Mouse (Mus musculus) midbrain, embryonic 11.5 days (tissue): ENCODE results near the gene Btbd7. TPM values are rescaled to one million over a fixed set of nuclear protein-coding genes. Genes with fewer than 3 reads are reported as not detected.

Experiments used
- ATAC-seq: fragments of 200-750 bp; cut with Nextera tagmentation; 2 replicates; pipeline ENCODE4 v1.8.0; 2017; ENCODE audit warnings: moderate TSS enrichment, moderate library complexity; ENCODE audit not compliant: low FRiP score
- DNase-seq: peaks from one replicate; pipeline ENCODE4 v3.0.0; 2015; ENCODE audit warnings: low spot score; ENCODE audit errors: missing footprints
- H3K27ac ChIP-seq: fragments of 300-500 bp; sonication (generic); 2 replicates; pipeline ENCODE4 v1.5.1; 2014; ENCODE audit warnings: low read depth, low read length
- H3K27me3 ChIP-seq: fragments of 300-500 bp; sonication (generic); 2 replicates; pipeline ENCODE4 v1.6.1; 2014; ENCODE audit warnings: mild to moderate bottlenecking, low read length, moderate library complexity, mixed read lengths; ENCODE audit not compliant: control insufficient read depth, insufficient read depth
- H3K36me3 ChIP-seq: fragments of 300-500 bp; sonication (generic); 2 replicates; pipeline ENCODE4 v1.6.1; 2014; ENCODE audit warnings: mild to moderate bottlenecking, low read length, moderate library complexity, mixed read lengths; ENCODE audit not compliant: control insufficient read depth, insufficient read depth
- H3K4me1 ChIP-seq: fragments of 300-500 bp; sonication (generic); 2 replicates; pipeline ENCODE4 v1.6.1; 2014; ENCODE audit warnings: low read length; ENCODE audit not compliant: control insufficient read depth, insufficient read depth
- H3K4me2 ChIP-seq: fragments of 300-500 bp; sonication (generic); 2 replicates; pipeline ENCODE4 v1.6.1; 2014; ENCODE audit warnings: mild to moderate bottlenecking, moderate library complexity
- H3K4me3 ChIP-seq: fragments of 300-500 bp; sonication (generic); 2 replicates; pipeline ENCODE4 v1.5.1; 2014; ENCODE audit warnings: low read depth, low read length
- H3K9ac ChIP-seq: fragments of 300-500 bp; sonication (generic); 2 replicates; pipeline ENCODE4 v1.6.1; 2014; ENCODE audit warnings: low read length
- H3K9me3 ChIP-seq: fragments of 300-500 bp; sonication (generic); 2 replicates; pipeline ENCODE4 v1.6.1; 2016; ENCODE audit warnings: low read length; ENCODE audit not compliant: control insufficient read depth
- WGBS: fragments of 180-500 bp; shearing (Covaris S2); extraction: QIAGEN DNeasy Blood & Tissue Kit; methylation state at CpG from one replicate; pipeline ENCODE4 v1.1.7; 2014; 5-methylcytosine and 5-hydroxymethylcytosine counted together
- polyA plus RNA-seq: library from polyadenylated mRNA; unstranded; fragments of >200 nt; fragmentation: Nextera tagmentation; extraction: Ambion mirVana; gene quantifications from 2 replicates; pipeline ENCODE4 v1.2.1, GENCODE M21; 2014

Btbd7 gene
- polyA plus RNA-seq, 1 experiment from 2014 or later: 18.4 TPM

DNA sequence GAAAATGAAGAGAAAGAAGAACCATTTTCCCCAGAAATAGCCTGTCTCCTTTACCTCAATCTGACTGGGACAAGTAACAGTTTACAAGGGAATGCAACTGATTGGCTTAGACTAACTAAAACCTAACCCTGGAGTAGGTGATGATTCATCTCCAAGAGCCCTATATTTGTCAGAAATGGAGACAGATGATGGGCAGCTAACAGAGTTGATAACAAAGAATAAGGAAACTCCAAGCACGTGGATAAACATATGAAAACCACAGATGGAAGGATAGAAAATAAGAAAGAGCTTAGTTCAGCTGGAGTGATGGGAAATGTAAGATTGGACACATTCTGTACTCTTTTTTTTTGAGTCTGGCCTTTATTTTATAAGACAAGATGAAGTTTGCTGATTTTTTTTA, 7.7 kb downstream of the Btbd7 start:
- Histone ChIP-seq H3K27me3 (no peaks in the 10 kb centered on the region), H3K9me3 (no peaks in the 10 kb centered on the region), H3K4me1 (no peaks in the 10 kb centered on the region; the same call in 1 of the 2 replicates), H3K36me3 (no peaks in the 10 kb centered on the region), H3K9ac (no peak overlapping the region), H3K4me3 (no peak overlapping the region), H3K4me2 (no peak overlapping the region), H3K27ac (no peak overlapping the region)
- WGBS: 94% methylated on average over 1 of the region's 1 CpGs
- DNase-seq (no peak), ATAC-seq (no peak)

DNA sequence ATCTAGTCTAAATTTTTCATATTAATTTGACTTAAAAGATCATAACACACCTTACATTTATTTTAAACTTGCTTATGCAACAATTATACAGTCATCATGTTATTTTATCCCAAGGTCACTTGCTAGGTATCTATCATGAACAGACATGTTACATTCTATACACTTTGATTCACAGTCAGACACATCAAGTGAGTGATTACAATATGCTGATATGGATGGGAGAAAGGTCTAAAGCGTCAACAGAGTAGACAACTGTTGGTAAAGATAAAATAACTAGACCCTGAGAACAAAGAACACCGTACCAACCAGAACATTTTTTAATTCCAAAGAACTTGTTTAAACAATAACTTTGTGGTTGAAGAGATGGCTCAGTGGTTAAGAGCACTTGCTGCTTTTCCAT, 8.5 kb downstream of the Btbd7 start:
- H3K4me2 ChIP-seq: no peak overlapping the region
- no peaks in the 10 kb centered on the region for H3K4me1 ChIP-seq
- no peak overlapping the region for H3K9ac ChIP-seq
- ATAC-seq (no peak), DNase-seq (no peak)
- no peak overlapping the region for H3K4me3 ChIP-seq
- no peaks in the 10 kb centered on the region for H3K27me3 ChIP-seq
- no peak overlapping the region for H3K27ac ChIP-seq
- 99% methylated on average over 2 of the region's 2 CpGs for WGBS
- H3K36me3 ChIP-seq: no peaks in the 10 kb centered on the region
- H3K9me3 ChIP-seq: no peaks in the 10 kb centered on the region

- ATAC-seq (no peak), DNase-seq (no peak)
- Histone ChIP-seq H3K4me3 (no peak overlapping the region), H3K9me3 (no peaks in the 10 kb centered on the region), H3K36me3 (no peaks in the 10 kb centered on the region), H3K27me3 (no peaks in the 10 kb centered on the region), H3K4me2 (no peak overlapping the region), H3K9ac (no peak overlapping the region), H3K4me1 (no peaks in the 10 kb centered on the region), H3K27ac (no peak overlapping the region)
These were observed 17.5 kb downstream of the Btbd7 start for GRCm38 (mm10) chr12:102860806-102861205.

DNA sequence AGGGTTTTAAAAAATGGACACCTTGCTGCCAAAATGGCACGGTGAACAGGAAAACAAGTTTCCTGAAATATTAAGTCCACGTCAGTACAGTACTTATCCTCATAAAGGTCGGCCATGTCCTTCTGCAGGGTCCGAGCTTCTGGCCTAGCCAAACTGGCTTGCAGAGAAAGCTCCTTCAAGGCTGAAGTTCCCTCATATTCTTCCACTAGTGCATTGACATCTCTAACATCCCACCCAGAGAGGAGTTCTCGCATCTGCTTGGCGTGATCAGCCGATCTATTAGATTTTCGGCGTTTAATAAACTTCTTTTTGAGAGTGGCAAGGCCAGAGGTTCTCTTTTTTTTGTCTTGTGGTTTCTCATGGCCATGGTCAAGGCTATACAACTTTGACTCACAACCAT, 40.0 kb downstream of the Btbd7 start:
- Histone ChIP-seq H3K9me3 (no peaks in the 10 kb centered on the region), H3K4me1 (no peaks in the 10 kb centered on the region), H3K36me3 (peaks cover 3% of the 10 kb centered on the region; the same call in 1 of the 2 replicates), H3K4me3 (no peak overlapping the region), H3K4me2 (no peak overlapping the region), H3K27ac (no peak overlapping the region), H3K27me3 (no peaks in the 10 kb centered on the region), H3K9ac (no peak overlapping the region)
- WGBS: 94% methylated on average over 9 of the region's 9 CpGs
- ATAC-seq (no peak), DNase-seq (no peak)

DNA sequence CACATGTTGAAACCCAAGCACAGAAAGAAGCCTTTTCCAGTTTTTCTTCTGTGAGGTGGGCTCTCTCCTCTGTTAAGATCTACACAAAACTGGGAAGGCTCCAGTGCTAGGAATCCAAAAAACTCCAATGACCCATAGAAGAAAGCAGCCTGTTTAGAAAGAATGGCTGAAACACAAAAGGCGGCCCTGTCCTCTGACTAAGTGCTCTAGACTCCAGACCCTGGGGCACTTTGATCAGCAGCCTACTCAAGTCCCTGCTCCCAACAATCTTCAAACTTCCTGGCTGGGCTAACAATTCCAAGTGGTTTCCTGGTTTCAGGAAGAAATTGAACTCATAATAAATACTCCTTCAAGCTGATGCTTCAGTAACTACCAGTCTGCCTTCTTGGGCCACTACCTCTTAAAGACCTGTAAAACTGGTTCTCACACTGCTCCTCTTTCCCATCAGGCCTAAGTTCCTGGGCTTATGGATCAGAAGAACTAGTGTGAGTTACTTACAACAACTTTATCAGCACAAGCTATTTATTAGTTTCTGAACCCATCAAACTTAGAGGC, 45.4 kb downstream of the Btbd7 start:
- DNase-seq (no peak), ATAC-seq (no peak)
- 73% methylated on average over 1 of the region's 1 CpGs for WGBS
- Histone ChIP-seq H3K4me1 (no peaks in the 10 kb centered on the region), H3K9ac (no peak overlapping the region), H3K27ac (no peak overlapping the region), H3K27me3 (no peaks in the 10 kb centered on the region), H3K36me3 (no peaks in the 10 kb centered on the region), H3K4me3 (no peak overlapping the region), H3K4me2 (no peak overlapping the region), H3K9me3 (no peaks in the 10 kb centered on the region)

DNA sequence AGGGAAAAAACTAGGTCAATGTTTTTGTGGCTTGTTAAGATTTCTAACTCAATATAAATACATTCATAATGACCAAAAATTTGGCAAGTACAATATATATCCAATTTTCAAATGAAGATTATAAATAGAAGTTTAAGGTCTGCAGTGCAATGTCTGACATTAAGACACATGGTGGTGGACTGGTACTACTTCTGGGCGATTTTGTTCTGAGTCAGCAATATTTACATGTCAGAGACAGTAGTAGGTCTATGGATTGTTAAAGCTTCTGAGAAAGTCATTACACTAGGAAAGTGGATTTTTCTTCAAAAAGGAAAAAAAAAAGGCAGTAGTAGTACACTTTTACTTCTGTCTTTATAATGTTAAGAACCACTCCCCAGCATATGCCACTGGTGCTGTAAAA, 46.4 kb downstream of the Btbd7 start:
- Histone ChIP-seq H3K4me2 (no peak overlapping the region), H3K27me3 (no peaks in the 10 kb centered on the region), H3K27ac (no peak overlapping the region), H3K4me3 (no peak overlapping the region), H3K4me1 (no peaks in the 10 kb centered on the region), H3K9ac (no peak overlapping the region), H3K36me3 (no peaks in the 10 kb centered on the region), H3K9me3 (no peaks in the 10 kb centered on the region)
- no peak for DNase-seq
- no peak for ATAC-seq
- WGBS: 96% methylated on average over 1 of the region's 1 CpGs

DNA sequence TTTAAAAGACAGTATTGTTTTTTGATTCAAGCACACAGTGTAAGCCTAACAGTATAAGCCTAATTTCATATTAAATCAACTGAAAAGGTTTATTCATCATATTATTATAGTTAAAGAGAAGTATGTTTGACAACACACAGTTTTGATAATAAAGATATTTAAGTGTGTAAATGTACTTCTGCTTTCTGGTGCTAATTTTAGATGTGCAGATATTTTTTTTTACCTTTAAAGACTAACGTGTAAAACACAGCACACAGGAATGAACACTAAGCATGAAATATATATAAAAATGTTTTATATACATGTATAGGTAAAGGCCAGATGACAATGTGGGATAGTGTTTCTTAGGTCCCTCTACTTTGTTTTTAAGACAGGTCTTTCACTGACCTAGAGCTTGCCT, 51.2 kb downstream of the Btbd7 start:
- H3K9ac ChIP-seq: no peak overlapping the region
- H3K4me3 ChIP-seq: no peak overlapping the region
- no peaks in the 10 kb centered on the region for H3K36me3 ChIP-seq
- no peak overlapping the region for H3K27ac ChIP-seq
- WGBS: 95% methylated on average over 1 of the region's 1 CpGs
- no peaks in the 10 kb centered on the region for H3K4me1 ChIP-seq
- ATAC-seq (no peak), DNase-seq (no peak)
- no peak overlapping the region for H3K4me2 ChIP-seq
- H3K9me3 ChIP-seq: no peaks in the 10 kb centered on the region
- H3K27me3 ChIP-seq: no peaks in the 10 kb centered on the region

DNA sequence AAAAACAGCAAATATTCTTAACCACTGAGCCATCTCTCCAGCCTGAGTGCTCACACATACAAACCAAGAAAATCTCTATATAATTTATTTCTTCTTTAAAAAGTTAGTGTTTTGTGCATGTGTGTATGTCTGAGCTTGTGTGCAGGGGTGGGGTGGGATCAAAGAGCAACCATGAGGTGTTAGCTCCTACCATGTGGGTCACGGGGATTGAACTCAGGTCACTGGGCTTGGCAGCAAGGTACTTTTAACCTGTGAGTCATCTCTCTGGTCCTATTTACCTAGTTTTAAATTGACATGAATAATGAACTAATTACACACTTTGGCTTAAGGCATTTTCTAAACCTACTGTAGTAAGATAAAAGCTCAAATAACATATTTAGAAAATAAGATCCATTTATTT, 51.9 kb downstream of the Btbd7 start:
- no peak for DNase-seq
- Histone ChIP-seq H3K9ac (no peak overlapping the region), H3K27me3 (no peaks in the 10 kb centered on the region)

DNA sequence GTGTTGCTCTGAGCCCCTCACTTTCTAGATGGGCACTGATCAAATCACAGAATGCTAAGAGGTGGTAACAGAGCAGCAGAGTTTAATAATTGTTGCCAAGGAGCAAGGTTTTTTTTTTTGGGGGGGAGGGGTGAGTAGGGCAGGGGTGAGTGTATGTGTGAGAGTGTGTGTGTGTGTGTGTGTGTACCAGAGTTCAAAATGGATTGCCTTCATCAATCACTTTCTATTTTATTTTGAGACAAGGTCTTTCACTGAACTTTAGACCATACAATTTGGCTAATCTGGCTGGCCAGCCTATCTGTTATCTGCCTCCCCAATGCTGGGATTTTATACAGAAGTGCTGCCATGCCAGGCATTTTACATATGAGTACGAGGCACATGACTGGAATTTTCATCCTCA, 63.4 kb downstream of the Btbd7 start:
- H3K27me3 ChIP-seq: no peaks in the 10 kb centered on the region
- no peak overlapping the region for H3K4me3 ChIP-seq
- H3K4me1 ChIP-seq: no peaks in the 10 kb centered on the region
- 87% methylated on average over 1 of the region's 1 CpGs for WGBS
- H3K9me3 ChIP-seq: no peaks in the 10 kb centered on the region
- no peak for DNase-seq
- no peak overlapping the region for H3K9ac ChIP-seq
- ATAC-seq: no peak
- H3K36me3 ChIP-seq: 0 out of 2 replicates have a peak, but pooled peaks cover 2% of the 10 kb centered on the region
- H3K4me2 ChIP-seq: no peak overlapping the region
- no peak overlapping the region for H3K27ac ChIP-seq

More for the DNA sequence above, 51.9 kb downstream of the Btbd7 start:
- Histone ChIP-seq H3K4me1 (no peaks in the 10 kb centered on the region), H3K4me2 (no peak overlapping the region), H3K9me3 (no peaks in the 10 kb centered on the region), H3K36me3 (no peaks in the 10 kb centered on the region), H3K27ac (no peak overlapping the region), H3K4me3 (no peak overlapping the region)
- ATAC-seq: no peak
- 88% methylated on average over 1 of the region's 1 CpGs for WGBS

GRCm38 (mm10) chr12:102799528-102799927, 78.7 kb downstream of the Btbd7 start:
- H3K27me3 ChIP-seq: no peaks in the 10 kb centered on the region
- H3K9ac ChIP-seq: no peak overlapping the region
- H3K9me3 ChIP-seq: no peaks in the 10 kb centered on the region
- ATAC-seq (no peak), DNase-seq (no peak)
- H3K4me3 ChIP-seq: no peak overlapping the region
- H3K36me3 ChIP-seq: peaks cover 3% of the 10 kb centered on the region
- no peaks in the 10 kb centered on the region for H3K4me1 ChIP-seq
- no peak overlapping the region for H3K4me2 ChIP-seq
- no peak overlapping the region for H3K27ac ChIP-seq
- 94% methylated on average over 2 of the region's 2 CpGs for WGBS
